Mouse (Mus musculus): Measurements from ENCODE around the gene Gm20890.
"Not testable (repeated sequence)": the region's sequence is repeated elsewhere in the genome, so short reads cannot be mapped to it uniquely, and the experiment has no call there.

Gene Gm20890

GRCm38 (mm10) chrY:26776699-26777098 lies at the start of gene Gm20890:
Gene Gm20890 (minus strand): TSS chrY:26776799.
- not testable (repeated sequence) for DNase-seq (ENCODE audit: low read depth, low spot score)
